Mouse (Mus musculus) myocyte (in vitro differentiated cells): ENCODE results near the gene Rgl1.

Experiments used
- MYOG ChIP-seq, 3 experiments: IDR thresholded peaks; one replicate each; pipeline ENCODE4 v1.6.1; 2011; ENCODE audit warnings: control low read depth in 2 of 3, low read depth in 2 of 3, mild to moderate bottlenecking in 2 of 3; ENCODE audit not compliant: insufficient read length in 2 of 3, control insufficient read depth in 1 of 3, insufficient read depth in 1 of 3
- POLR2A ChIP-seq: IDR thresholded peaks from one replicate; pipeline ENCODE4 v1.6.1; 2011; ENCODE audit warnings: low read depth, mild to moderate bottlenecking, control low read depth, moderate library complexity; ENCODE audit not compliant: insufficient read length

- no peak for TF ChIP-seq POLR2A
- no peak for TF ChIP-seq MYOG (IDR thresholded peaks at IDR 0.05; ENCODE audit: control insufficient read depth in 1 of 3, insufficient read depth in 1 of 3, insufficient read length in 2 of 3, low read depth in 2 of 3)
Measured at GRCm38 (mm10) chr1:152815265-152815701, 49.1 kb upstream of the Rgl1 start.
